Mouse (Mus musculus): ENCODE results near the gene Slc5a2. TPM values are rescaled to one million over a fixed set of nuclear protein-coding genes. Genes with fewer than 3 reads are reported as not detected.

Gene Slc5a2
- 0.58 and 0.63 TPM in 2 replicates for polyA plus RNA-seq (2012; rRNA removed)

GRCm38 (mm10) chr7:128265411-128265810 is at the start of gene Slc5a2:
Gene Slc5a2 (plus strand): TSS chr7:128265657.

GRCm38 (mm10) chr7:128236856-128237592 is 28.4 kb upstream of the Slc5a2 start, which contains the start of gene Armc5:
Gene Armc5 (plus strand): TSS chr7:128237342.

GRCm38 (mm10) chr7:128237927-128238778 is 27.3 kb upstream of the Slc5a2 start, which contains the start of gene 9130023H24Rik:
Gene 9130023H24Rik (minus strand): TSS chr7:128238031.

GRCm38 (mm10) chr7:128246496-128247391 is 18.7 kb upstream of the Slc5a2 start, which contains the start of gene Tgfb1i1:
Gene Tgfb1i1 (plus strand): TSS chr7:128246812.

GRCm38 (mm10) chr7:128297617-128298480 is 32.4 kb downstream of the Slc5a2 start, which contains the start of gene BC017158:
Gene BC017158 (minus strand): TSS chr7:128298170.

Other genes with a start within 250 kb of the Slc5a2 start
- 11.7 and 16.8 TPM in 2 replicates for gene Itgam, start 203.0 kb upstream of the Slc5a2 start, polyA plus RNA-seq (2012; rRNA removed)
- 0.12 and 0.17 TPM in 2 replicates for gene Gm49368, start 203.0 kb upstream of the Slc5a2 start, polyA plus RNA-seq (2012; rRNA removed)
- 0.24 and 0.34 TPM in 2 replicates for gene Itgax, start 136.1 kb upstream of the Slc5a2 start, polyA plus RNA-seq (2012; rRNA removed)
- 0.06 TPM in 2 replicates for gene Itgad, start 111.3 kb upstream of the Slc5a2 start, polyA plus RNA-seq (2012; rRNA removed)
- 0.60 and 0.66 TPM in 2 replicates for gene Cox6a2, start 59.3 kb upstream of the Slc5a2 start, polyA plus RNA-seq (2012; rRNA removed)
- 3.8 and 4.2 TPM in 2 replicates for gene Armc5, start 28.3 kb upstream of the Slc5a2 start, polyA plus RNA-seq (2012; rRNA removed)
- 0.86 and 0.96 TPM in 2 replicates for gene 9130023H24Rik, start 27.6 kb upstream of the Slc5a2 start, polyA plus RNA-seq (2012; rRNA removed)
- gene Tgfb1i1, start 18.8 kb upstream of the Slc5a2 start, polyA plus RNA-seq (2012; rRNA removed): 5.0 and 5.9 TPM in 2 replicates
- 17.0 and 18.5 TPM in 2 replicates for gene BC017158, start 32.5 kb downstream of the Slc5a2 start, polyA plus RNA-seq (2012; rRNA removed)
- gene Rgs10, start 153.1 kb downstream of the Slc5a2 start, polyA plus RNA-seq (2012; rRNA removed): 21.0 and 21.6 TPM in 2 replicates
- 46.3 and 53.5 TPM in 2 replicates for gene Tial1, start 196.1 kb downstream of the Slc5a2 start, polyA plus RNA-seq (2012; rRNA removed)